Mouse (Mus musculus) thymus, adult 18-20 months (tissue): ENCODE results near the gene Ptgfrn.
A peak's percentile ranks its signal among the peaks of the same experiment; 100 is the strongest.

ENCODE experiments used
- DNase-seq, 2 experiments: peaks; one replicate each; pipeline ENCODE4 v3.0.0; 2022; ENCODE audit warnings: mixed read lengths in 2 of 2

The Ptgfrn gene

GRCm38 (mm10) chr3:101036001-101036400, 74.1 kb downstream of the Ptgfrn start:
- DNase-seq, result no peak

- DNase-seq, result no peak
Measured at GRCm38 (mm10) chr3:101034509-101034908, 75.6 kb downstream of the Ptgfrn start.

GRCm38 (mm10) chr3:101033644-101034043, 76.4 kb downstream of the Ptgfrn start:
- DNase-seq, result no peak

- no peak for DNase-seq
Measured at GRCm38 (mm10) chr3:101031456-101032142, 78.5 kb downstream of the Ptgfrn start.

- no peak for DNase-seq
Measured at GRCm38 (mm10) chr3:101030630-101031029, 79.4 kb downstream of the Ptgfrn start.

GRCm38 (mm10) chr3:101029339-101029738, 80.7 kb downstream of the Ptgfrn start, which contains the start of gene Cd101:
TSS of gene Cd101 (minus strand) at chr3:101029556.
- peak; percentile 61 to 77 for DNase-seq

GRCm38 (mm10) chr3:101026741-101027140, 83.3 kb downstream of the Ptgfrn start:
- DNase-seq, result no peak

GRCm38 (mm10) chr3:101022967-101023366, 87.1 kb downstream of the Ptgfrn start:
- no peak for DNase-seq

- DNase-seq, result no peak
Measured at GRCm38 (mm10) chr3:101021481-101022051, 88.5 kb downstream of the Ptgfrn start.

GRCm38 (mm10) chr3:101021073-101021472, 89.0 kb downstream of the Ptgfrn start:
- DNase-seq, result no peak

GRCm38 (mm10) chr3:101018494-101018893, 91.6 kb downstream of the Ptgfrn start:
- no peak for DNase-seq

- no peak for DNase-seq
Measured at GRCm38 (mm10) chr3:101016050-101016449, 94.0 kb downstream of the Ptgfrn start.

- DNase-seq, result no peak
Measured at GRCm38 (mm10) chr3:101015254-101015653, 94.8 kb downstream of the Ptgfrn start.

GRCm38 (mm10) chr3:101013536-101013935, 96.5 kb downstream of the Ptgfrn start:
- DNase-seq, result no peak

- DNase-seq, result no peak
Measured at GRCm38 (mm10) chr3:101013005-101013404, 97.1 kb downstream of the Ptgfrn start.

- peak in 1 of 2 experiments; percentile 36 for DNase-seq
Measured at GRCm38 (mm10) chr3:101012597-101012996, 97.5 kb downstream of the Ptgfrn start.

GRCm38 (mm10) chr3:101012131-101012571, 97.9 kb downstream of the Ptgfrn start:
- DNase-seq, result peak; percentile 60 to 70

- no peak for DNase-seq
Measured at GRCm38 (mm10) chr3:101011203-101011600, 98.9 kb downstream of the Ptgfrn start.

GRCm38 (mm10) chr3:101010589-101011202, 99.4 kb downstream of the Ptgfrn start:
- no peak for DNase-seq

GRCm38 (mm10) chr3:101007112-101007782, 102.8 kb downstream of the Ptgfrn start:
- no peak for DNase-seq

GRCm38 (mm10) chr3:101005392-101005791, 104.7 kb downstream of the Ptgfrn start:
- no peak for DNase-seq

GRCm38 (mm10) chr3:101003575-101004356, 106.3 kb downstream of the Ptgfrn start:
- no peak for DNase-seq

GRCm38 (mm10) chr3:100999732-101000131, 110.3 kb downstream of the Ptgfrn start:
- no peak for DNase-seq
